Mouse (Mus musculus) embryonic fibroblast, embryonic 13.5 days (primary cell): ENCODE measurements at regions not wholly inside any gene's neighbourhood (a gene's known extent, or its start where the extent isn't known, plus 50 kb on each side); places are given as distances from the start of the nearest gene placed in this dataset.

ENCODE experiments used
- CTCF ChIP-seq: IDR thresholded peaks from 2 replicates; pipeline ENCODE4 v1.5.1; 2011; ENCODE audit warnings: mild to moderate bottlenecking, control low read depth, low read length, moderate library complexity, borderline replicate concordance; ENCODE audit not compliant: insufficient read depth
- POLR2A ChIP-seq: IDR thresholded peaks from 2 replicates; pipeline ENCODE4 v1.6.1; 2011; ENCODE audit warnings: low read depth, mild to moderate bottlenecking, control low read depth, low read length, moderate library complexity

- no peak for TF ChIP-seq CTCF
- TF ChIP-seq POLR2A = no peak
Observed at GRCm38 (mm10) chr2:21946484-21946883, 280.8 kb upstream of the Myo3a start.
